ENCODE assay signal across 21 mouse cellular contexts in the genomic region with DNA sequence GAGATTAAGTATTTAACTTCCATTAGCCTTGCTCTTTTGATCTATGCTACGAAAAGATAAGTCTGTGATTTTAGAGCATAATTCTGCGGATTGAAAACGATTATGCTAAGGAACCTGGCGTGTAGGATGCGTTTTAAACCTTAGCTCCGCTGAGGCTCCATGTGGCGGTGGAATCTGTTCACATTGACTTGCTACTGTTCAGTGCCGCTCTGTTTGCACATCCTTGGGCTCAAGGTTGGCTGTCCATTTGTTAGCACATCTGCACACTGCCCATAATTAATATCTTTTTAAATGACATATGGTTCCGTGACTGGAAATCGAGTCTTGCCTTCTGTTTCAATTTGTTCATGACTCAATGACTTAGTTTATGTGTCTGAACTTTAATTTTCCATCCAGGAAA.
"Had no signal": no experiment of that assay in that cellular context is flagged by ENCODE, and none has a peak within 500 bp of the region (broad histone marks: within the 10 kb centered on the region; RNA-seq: fewer than 3 reads in every experiment).

No protein-coding gene starts in this region.

- H3K27ac ChIP-seq: gastrocnemius, adult 2 months; heart, adult 2 months; hindbrain, embryonic 13.5 days; hindbrain, embryonic 15.5 days; hindbrain, postnatal 0 days; kidney, embryonic 15.5 days; kidney, postnatal 0 days; limb, embryonic 13.5 days; limb, embryonic 15.5 days; liver, embryonic 12.5 days; liver, embryonic 14.5 days had no signal

- H3K36me3 ChIP-seq: hindbrain, embryonic 13.5 days; hindbrain, embryonic 15.5 days; kidney, embryonic 15.5 days; limb, embryonic 13.5 days; limb, embryonic 15.5 days; liver, embryonic 12.5 days had no signal

- H3K4me3 ChIP-seq: gastrocnemius, adult 2 months; heart, adult 2 months; hindbrain, embryonic 13.5 days; hindbrain, embryonic 15.5 days; kidney, embryonic 15.5 days; limb, embryonic 13.5 days; limb, embryonic 15.5 days; liver, embryonic 12.5 days had no signal

- ATAC-seq: hindbrain, postnatal 0 days; intestine, embryonic 16.5 days; liver, embryonic 12.5 days had no signal

- H3K27me3 ChIP-seq: hindbrain, embryonic 13.5 days; hindbrain, embryonic 15.5 days; kidney, embryonic 15.5 days; limb, embryonic 13.5 days; limb, embryonic 15.5 days; liver, embryonic 12.5 days had no signal

- H3K9ac ChIP-seq: hindbrain, embryonic 13.5 days; hindbrain, embryonic 15.5 days; kidney, embryonic 15.5 days; limb, embryonic 13.5 days; limb, embryonic 15.5 days; liver, embryonic 12.5 days; liver, embryonic 14.5 days had no signal

- H3K4me2 ChIP-seq: heart, embryonic 11.5 days; hindbrain, embryonic 13.5 days; hindbrain, embryonic 15.5 days; kidney, embryonic 15.5 days; limb, embryonic 13.5 days; limb, embryonic 15.5 days; liver, embryonic 12.5 days had no signal

- DNase-seq: gastrocnemius, adult 2 months; gastrocnemius, postnatal 10 days; gastrocnemius, postnatal 25 days; heart, adult 2 months; heart, postnatal 10 days; kidney, adult 11 months; kidney, adult 2 months; kidney, adult 9 months; kidney, postnatal 14 days; lung, adult 18-20 months had no signal

- H3K9me3 ChIP-seq: hindbrain, embryonic 13.5 days; hindbrain, embryonic 15.5 days; kidney, embryonic 15.5 days; limb, embryonic 13.5 days; limb, embryonic 15.5 days; liver, embryonic 12.5 days had no signal

- H3K4me1 ChIP-seq: kidney, embryonic 15.5 days; limb, embryonic 13.5 days; limb, embryonic 15.5 days; liver, embryonic 12.5 days had no signal
